Mouse (Mus musculus): Measurements from ENCODE around the gene Tas1r3. TPM values are rescaled to one million over a fixed set of nuclear protein-coding genes. Genes with fewer than 3 reads are reported as not detected.

The Tas1r3 gene
- total RNA-seq, 2 experiments from 2014 or later: 0.11 to 0.23 TPM

DNA sequence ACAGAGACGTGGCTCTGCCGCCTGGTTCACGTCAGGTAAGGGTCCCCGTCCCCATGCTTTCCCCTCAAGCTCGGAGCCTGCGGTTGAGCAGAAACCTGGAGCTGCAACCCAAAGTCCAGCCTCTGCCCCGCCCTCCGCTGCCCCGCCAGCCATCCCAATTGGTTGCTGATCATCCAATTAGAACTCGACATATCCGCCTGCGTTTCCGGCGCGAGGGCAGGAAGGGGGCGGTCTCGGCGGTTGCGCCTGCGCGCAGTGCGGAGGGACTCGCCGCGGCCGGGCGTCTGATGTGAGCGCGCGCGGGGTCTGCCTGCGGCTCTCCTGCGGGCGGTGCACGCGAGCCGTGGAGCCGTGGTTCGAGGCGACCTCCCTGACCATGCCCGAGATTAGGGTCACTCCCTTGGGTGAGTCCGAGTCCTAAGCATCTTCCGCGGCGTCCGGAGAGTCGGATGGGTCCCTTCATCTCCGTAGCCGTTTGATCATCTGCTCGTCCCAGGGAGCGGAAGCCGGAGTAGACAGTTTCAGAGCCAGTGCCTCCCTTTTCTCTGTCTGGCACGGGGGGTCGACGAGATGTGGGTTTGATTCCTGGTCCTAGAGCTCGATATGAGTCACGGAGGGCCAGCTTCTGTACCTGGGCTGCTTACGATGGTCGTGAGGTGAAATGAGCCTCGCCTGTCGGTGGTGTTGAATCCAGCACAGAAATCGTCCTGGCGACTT lies 6.3 kb upstream of the Tas1r3 start, which contains the start of the genes Cptp and Ints11:
Gene Cptp, minus strand, starts transcription at position 124 of the 717 bp plus-strand sequence.
Gene Ints11, plus strand, starts transcription at position 230 of the 717 bp plus-strand sequence.
- peak; percentile 49 for TF ChIP-seq CTCF (IDR thresholded peaks at IDR 0.05)
- H3K27ac ChIP-seq: peak within 1 kb of the TSS; percentile 88
- DNase-seq: peak; percentile 98
- intact Hi-C loops (cut with DNase I): loop anchor here (2.0 to 10.0 kb wide), 2 partner anchors 23 to 235 kb away; partner anchors contain the start of gene 9430015G10Rik
- H3K4me3 ChIP-seq: peak within 1 kb of the TSS; percentile 95

DNA sequence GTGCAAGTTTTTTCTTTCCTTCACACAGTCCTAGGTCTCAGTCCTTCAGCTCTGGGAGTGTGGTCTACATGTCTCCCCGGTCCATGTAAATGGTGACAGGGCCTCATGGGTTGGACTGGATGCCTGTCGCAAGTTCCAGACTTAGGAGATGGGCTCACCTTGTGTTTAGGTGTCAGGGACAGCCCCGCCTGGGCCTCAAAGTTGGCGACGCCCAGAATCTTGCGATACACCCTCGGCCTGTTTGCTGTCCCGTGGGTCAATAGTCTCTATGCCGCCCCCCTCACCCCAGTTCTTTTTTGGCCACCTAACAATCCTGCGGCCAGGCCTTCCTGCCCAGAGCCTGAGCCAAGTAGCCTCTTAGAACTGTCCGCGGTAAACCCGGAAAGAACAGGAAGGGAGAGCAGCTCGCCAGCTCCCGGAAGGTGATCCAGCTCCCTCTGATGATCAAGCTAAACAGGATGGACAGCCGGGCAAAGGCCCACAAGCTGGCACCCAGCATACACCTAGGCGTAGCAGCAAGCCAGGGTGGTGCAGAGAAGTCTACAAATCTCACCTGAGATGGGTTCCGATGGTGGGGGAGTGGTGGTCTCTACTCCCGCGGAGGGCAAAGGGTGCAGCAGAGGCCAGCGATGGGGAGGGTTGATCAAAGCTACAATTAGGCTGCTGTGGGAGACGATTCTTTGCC lies 5.6 kb upstream of the Tas1r3 start:
- Histone ChIP-seq H3K27ac (peak overlapping the region; percentile 88), H3K4me3 (peak overlapping the region; percentile 95)
- intact Hi-C loops (cut with DNase I): no loop called here
- no peak for TF ChIP-seq CTCF (IDR thresholded peaks at IDR 0.05)
- peak; percentile 52 for DNase-seq

DNA sequence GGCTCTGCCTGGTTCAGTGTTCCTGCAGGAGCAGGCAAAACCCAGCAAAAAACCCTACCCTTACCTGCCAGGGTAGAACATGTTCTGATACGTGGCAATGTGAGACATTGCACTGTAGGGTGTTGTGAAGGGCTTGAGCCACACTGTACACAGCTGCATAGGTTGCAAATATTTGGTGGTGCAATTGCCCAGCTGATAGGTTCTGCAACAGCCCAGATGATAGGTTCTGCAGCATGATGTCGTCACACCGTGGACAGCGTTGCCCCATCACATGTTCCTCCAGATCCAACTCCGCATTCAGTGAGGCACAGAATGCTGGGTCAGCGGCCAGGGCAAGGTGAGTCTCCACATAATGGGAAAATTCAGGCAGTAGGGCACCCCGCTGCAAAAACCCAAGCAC lies 1.4 kb downstream of the Tas1r3 start:
- Histone ChIP-seq H3K4me3 (no peak overlapping the region), H3K27ac (no peak overlapping the region)
- peak; percentile 17 for DNase-seq
- TF ChIP-seq CTCF (IDR thresholded peaks at IDR 0.05): no peak
- intact Hi-C loops (cut with DNase I): no loop called here

DNA sequence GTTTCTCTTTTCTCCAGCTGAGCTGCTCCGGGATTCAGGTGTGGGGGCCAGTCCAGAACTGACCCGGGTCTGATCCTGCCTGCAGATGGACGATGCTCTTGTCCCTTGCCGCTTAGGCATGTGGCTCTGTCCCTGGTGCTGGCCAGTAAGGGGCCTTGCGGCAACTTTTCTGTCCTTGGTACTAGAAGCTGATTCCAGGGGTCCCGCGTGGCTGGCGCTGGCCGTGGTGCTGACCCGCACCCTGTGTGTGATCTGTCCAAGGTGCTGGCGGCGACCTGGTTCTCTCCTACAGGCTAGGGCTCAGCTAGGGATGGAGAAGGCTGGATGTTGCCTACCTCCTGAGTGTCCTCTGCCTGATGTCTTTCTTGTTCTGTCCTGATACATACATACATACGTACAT lies 3.8 kb downstream of the Tas1r3 start:
- H3K4me3 ChIP-seq: no peak overlapping the region
- intact Hi-C loops (cut with DNase I): no loop called here
- H3K27ac ChIP-seq: no peak overlapping the region
- DNase-seq: peak; percentile 24
- TF ChIP-seq CTCF (IDR thresholded peaks at IDR 0.05): no peak

DNA sequence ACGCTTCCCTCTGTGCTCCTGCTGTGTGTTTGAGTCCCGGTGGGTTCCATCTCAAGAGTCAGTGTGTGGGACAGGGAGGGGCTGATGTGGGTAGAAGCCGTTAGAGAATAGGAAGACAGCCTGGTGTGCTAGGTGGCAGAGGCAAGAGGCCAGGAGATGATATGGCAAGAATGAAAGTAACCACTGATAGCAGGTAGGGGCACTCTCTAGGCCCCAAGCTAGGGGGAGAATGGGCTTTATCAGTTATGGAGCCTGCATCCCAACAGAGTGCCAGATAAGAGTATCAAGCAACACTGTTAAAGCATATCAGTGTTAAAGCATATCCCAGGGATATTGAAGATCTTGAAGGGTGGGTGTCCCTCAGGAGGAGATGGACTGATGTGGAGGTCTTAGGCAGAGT lies 6.3 kb downstream of the Tas1r3 start:
- DNase-seq: no peak
- H3K4me3 ChIP-seq: no peak overlapping the region
- intact Hi-C loops (cut with DNase I): no loop called here
- H3K27ac ChIP-seq: no peak overlapping the region
- no peak for TF ChIP-seq CTCF (IDR thresholded peaks at IDR 0.05)

DNA sequence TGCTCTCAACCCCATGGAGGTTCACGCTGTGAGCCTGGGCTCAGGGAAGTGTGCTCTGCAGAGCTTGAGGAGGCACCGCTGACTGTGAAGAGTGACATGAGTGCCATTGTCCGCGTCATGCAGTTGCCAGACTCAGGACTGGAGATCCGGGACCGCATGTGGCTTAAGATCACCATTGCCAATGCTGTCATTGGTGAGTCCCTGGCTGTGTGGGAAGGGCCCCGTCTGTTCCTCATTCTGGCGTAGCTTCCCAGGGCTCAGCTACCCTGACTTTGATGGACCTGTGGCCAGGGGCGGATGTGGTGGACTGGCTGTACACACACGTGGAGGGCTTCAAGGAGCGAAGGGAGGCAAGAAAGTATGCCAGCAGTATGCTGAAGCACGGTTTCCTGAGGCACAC lies 7.1 kb downstream of the Tas1r3 start:
- Histone ChIP-seq H3K4me3 (no peak overlapping the region), H3K27ac (no peak overlapping the region)
- DNase-seq: peak; percentile 17
- intact Hi-C loops (cut with DNase I): no loop called here
- no peak for TF ChIP-seq CTCF (IDR thresholded peaks at IDR 0.05)

DNA sequence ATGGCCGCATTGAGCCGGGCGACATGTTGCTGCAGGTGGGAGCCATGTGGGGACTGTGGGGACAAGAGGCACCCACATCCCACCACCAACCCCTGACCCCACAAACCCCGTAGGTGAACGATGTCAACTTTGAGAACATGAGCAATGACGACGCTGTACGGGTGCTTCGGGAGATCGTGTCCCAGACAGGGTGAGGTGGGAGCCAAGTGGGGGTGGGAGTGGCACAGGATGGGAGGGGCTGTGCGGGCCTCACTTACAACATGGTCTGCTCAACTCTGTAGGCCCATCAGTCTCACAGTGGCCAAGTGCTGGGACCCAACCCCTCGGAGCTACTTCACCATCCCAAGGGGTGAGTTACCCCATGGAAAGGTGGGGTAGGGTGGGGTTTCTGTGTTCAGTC lies 8.2 kb downstream of the Tas1r3 start:
- TF ChIP-seq CTCF (IDR thresholded peaks at IDR 0.05): no peak
- Histone ChIP-seq H3K27ac (no peak overlapping the region), H3K4me3 (no peak overlapping the region)
- peak; percentile 22 for DNase-seq
- intact Hi-C loops (cut with DNase I): no loop called here

DNA sequence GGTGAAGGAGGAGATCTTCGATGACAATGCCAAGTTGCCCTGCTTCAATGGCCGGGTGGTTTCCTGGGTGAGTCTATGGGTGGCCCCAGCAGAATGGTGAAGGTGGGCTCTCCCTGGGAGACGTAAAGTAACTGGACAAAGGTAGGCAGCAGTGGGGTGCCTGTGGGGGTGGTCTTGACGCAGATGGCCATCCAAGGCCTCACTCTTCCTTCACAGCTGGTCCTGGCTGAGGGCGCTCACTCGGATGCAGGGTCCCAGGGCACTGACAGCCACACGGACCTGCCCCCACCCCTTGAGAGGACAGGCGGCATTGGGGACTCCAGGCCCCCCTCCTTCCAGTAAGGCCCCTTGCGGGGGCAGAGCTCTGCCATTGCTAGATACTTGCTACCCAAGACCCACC lies 9.7 kb downstream of the Tas1r3 start:
- TF ChIP-seq CTCF (IDR thresholded peaks at IDR 0.05): no peak
- intact Hi-C loops (cut with DNase I): loop anchor here (2.0 kb wide), 1 partner anchor 13 kb away; no protein-coding TSS in a partner anchor

DNA sequence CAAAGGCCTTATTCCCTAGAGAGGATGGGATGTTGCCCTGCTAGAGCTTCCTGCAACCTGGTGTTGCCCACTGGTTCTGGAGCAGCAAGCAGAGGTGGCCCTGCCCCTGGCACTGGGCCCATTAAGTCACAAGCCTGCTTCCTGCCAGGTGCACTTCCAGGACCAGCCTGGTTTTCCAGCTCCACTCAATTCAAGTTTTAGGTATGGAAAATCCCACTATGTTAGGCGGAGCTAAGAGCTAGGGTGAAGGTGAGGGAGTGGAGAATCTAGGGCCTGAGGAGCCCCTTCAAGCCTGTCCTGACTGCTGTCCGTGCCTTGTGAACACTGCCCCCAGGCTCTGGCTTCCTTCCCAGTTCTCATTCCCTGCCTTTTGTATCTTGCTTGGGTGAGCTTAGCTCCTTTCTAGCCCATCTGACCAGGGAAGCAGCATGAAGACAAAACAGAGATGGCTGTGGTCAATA lies 11.2 kb downstream of the Tas1r3 start:
- H3K4me3 ChIP-seq: peak overlapping the region; percentile 42
- peak overlapping the region; percentile 98 for H3K27ac ChIP-seq
- DNase-seq: peak; percentile 54
- no peak for TF ChIP-seq CTCF (IDR thresholded peaks at IDR 0.05)
- intact Hi-C loops (cut with DNase I): loop anchor here (2.0 kb wide), 1 partner anchor 15 kb away; no protein-coding TSS in a partner anchor

More for the DNA sequence above, 9.7 kb downstream of the Tas1r3 start:
- Histone ChIP-seq H3K27ac (no peak overlapping the region), H3K4me3 (no peak overlapping the region)
- DNase-seq: peak; percentile 30

DNA sequence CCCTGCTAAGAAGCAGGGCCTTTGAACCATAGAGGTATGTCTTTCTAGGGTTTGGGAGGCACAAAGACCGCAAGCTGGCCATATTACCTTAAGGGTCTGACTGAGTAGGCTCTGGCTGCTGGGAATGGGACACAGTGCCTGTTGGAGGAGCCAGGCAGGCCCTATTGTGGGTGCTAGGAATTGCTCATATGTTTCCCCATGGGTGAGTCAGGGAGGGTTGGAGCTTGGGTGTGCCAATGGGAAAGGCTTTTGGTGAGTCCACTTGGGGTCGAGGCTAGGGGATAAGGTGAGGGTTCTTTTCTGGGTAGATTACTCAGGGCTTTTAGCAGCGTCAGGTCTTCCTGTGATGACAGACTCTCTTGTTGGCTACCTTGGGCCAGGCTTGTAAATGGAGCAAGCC lies 11.8 kb downstream of the Tas1r3 start:
- TF ChIP-seq CTCF (IDR thresholded peaks at IDR 0.05): no peak
- Histone ChIP-seq H3K27ac (peak overlapping the region; percentile 98), H3K4me3 (peak overlapping the region; percentile 42)
- intact Hi-C loops (cut with DNase I): no loop called here
- peak; percentile 10 for DNase-seq

DNA sequence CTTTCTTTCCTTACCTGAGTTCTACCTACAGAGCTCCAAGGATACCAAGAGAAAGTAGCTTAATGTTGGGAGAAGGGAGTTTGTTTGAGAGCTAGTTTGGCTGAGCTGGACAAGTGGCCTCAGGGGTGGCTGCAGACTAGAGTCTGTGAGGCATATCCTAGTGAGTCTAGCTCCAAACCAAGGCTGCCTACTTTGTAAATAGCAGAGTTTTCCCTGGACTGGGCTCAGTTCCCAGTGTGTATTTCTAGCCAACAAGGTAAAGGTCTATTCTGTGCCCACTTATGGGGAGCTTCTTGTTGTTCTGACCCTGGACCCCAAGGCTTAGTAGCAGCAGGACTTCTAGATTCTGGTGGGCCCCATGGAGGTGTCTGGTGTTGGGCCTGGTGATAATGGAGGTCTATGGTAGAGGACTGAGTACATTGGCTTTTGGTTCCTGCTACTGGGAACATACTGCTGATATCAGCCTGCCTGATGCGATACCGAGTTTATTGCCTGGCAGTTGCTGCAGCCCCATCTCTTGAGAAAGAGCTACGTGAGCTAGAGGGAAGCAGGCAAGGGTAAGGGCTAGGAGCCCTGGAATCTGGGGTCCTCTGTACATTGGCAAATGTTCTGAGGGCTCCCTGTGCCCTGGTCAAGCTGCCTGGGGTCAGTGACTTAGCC lies 13.2 kb downstream of the Tas1r3 start:
- peak; percentile 27 for DNase-seq
- peak overlapping the region; percentile 98 for H3K27ac ChIP-seq
- H3K4me3 ChIP-seq: peak overlapping the region; percentile 94
- no peak for TF ChIP-seq CTCF (IDR thresholded peaks at IDR 0.05)
- intact Hi-C loops (cut with DNase I): no loop called here

DNA sequence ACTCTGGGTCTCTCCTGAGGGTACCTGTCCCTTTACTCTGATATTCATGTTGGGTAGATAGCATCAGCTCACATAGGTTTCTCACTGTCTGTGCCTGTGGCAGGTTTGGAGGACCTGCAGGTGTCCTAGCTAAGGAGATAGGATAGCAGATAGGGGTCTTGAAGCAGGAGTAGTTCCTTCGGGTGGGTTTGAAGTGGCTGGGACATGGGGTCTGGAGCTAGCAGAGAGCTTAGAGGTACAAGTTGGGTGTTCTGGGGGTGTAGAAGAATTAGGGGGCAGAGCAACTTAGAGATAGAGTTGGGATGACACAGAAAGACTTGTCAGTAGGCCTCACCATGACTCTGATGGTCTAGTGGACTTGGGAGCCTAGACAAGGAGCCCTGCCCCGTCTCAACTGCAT lies 13.8 kb downstream of the Tas1r3 start:
- TF ChIP-seq CTCF (IDR thresholded peaks at IDR 0.05): no peak
- Histone ChIP-seq H3K27ac (peak overlapping the region; percentile 98), H3K4me3 (peak overlapping the region; percentile 94)
- peak; percentile 11 for DNase-seq
- intact Hi-C loops (cut with DNase I): no loop called here

Measured in gastrocnemius, adult 2 months (tissue).